Mouse (Mus musculus): Measurements from ENCODE around the gene Pgp. TPM values are rescaled to one million over a fixed set of nuclear protein-coding genes. Genes with fewer than 3 reads are reported as not detected.

Gene Pgp
- polyA plus RNA-seq, 1 experiment from 2014 or later = 51.3 TPM

GRCm38 (mm10) chr17:24514270-24515257 lies 44.4 kb downstream of the Pgp start:
- Histone ChIP-seq H3K36me3 (peaks cover 98% of the 10 kb centered on the region), H3K27me3 (no peaks in the 10 kb centered on the region), H3K4me2 (replicated peaks) (0 out of 2 replicates have a peak overlapping the region, but pooled peaks have one; percentile 14), H3K27ac (no peak overlapping the region), H3K4me3 (0 out of 2 replicates have a peak overlapping the region, but pooled peaks have one; percentile 7), H3K9ac (peak overlapping the region; percentile 31; the same call in 1 of the 2 replicates), H3K9me3 (no peaks in the 10 kb centered on the region), H3K4me1 (no peaks in the 10 kb centered on the region)
- 89% methylated on average over 24 of the region's 24 CpGs for WGBS
- no peak for ATAC-seq (ENCODE audit: low FRiP score, low read depth)

DNA sequence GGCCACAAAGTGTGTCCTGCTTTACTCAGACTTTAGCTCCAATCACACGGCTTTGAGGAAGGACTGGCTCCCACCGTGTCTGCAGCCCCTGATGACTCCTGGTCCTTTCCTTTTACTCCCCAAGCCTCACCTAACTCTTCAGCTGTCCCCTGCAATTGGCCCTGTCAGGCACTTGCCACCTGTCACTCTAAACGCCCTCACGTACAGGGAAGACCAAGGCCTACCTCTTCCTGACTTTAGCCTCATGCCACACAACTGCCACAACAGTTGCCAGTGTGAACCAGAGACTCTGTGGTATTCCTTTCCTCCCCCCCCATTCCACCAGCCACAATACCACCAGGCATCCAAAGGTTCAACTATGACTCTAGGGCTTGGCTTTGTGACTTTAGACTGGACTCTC lies 50.3 kb downstream of the Pgp start:
- Histone ChIP-seq H3K4me1 (peaks cover 9% of the 10 kb centered on the region; the same call in 1 of the 2 replicates), H3K9me3 (no peaks in the 10 kb centered on the region), H3K4me2 (replicated peaks) (no peak overlapping the region), H3K27ac (no peak overlapping the region), H3K27me3 (no peaks in the 10 kb centered on the region), H3K9ac (no peak overlapping the region), H3K36me3 (peaks cover 73% of the 10 kb centered on the region), H3K4me3 (no peak overlapping the region)
- ATAC-seq (ENCODE audit: low FRiP score, low read depth) = no peak
- WGBS = 82% methylated on average over 4 of the region's 4 CpGs

Other genes with a start within 250 kb of the Pgp start
- 15.8 and 16.3 TPM in 2 replicates for gene Tedc2, start 249.5 kb upstream of the Pgp start, polyA plus RNA-seq (2015; fragmentation: Nextera tagmentation; extraction: Ambion mirVana)
- gene Ccnf, start 218.9 kb upstream of the Pgp start, polyA plus RNA-seq (2015; fragmentation: Nextera tagmentation; extraction: Ambion mirVana) = 65.4 and 67.0 TPM in 2 replicates
- not detected in 2 replicates for gene Abca17, start 119.3 kb upstream of the Pgp start, polyA plus RNA-seq (2015; fragmentation: Nextera tagmentation; extraction: Ambion mirVana)
- gene Abca3, start 118.4 kb upstream of the Pgp start, polyA plus RNA-seq (2015; fragmentation: Nextera tagmentation; extraction: Ambion mirVana) = 5.6 and 6.6 TPM in 2 replicates
- 322 TPM in 2 replicates for gene Rnps1, start 55.8 kb upstream of the Pgp start, polyA plus RNA-seq (2015; fragmentation: Nextera tagmentation; extraction: Ambion mirVana)
- gene Eci1, start 43.8 kb upstream of the Pgp start, polyA plus RNA-seq (2015; fragmentation: Nextera tagmentation; extraction: Ambion mirVana) = 85.0 and 87.3 TPM in 2 replicates
- 2.7 and 3.9 TPM in 2 replicates for gene Dnase1l2, start 27.3 kb upstream of the Pgp start, polyA plus RNA-seq (2015; fragmentation: Nextera tagmentation; extraction: Ambion mirVana)
- 38.3 and 45.7 TPM in 2 replicates for gene E4f1, start 79 bp upstream of the Pgp start, polyA plus RNA-seq (2015; fragmentation: Nextera tagmentation; extraction: Ambion mirVana)
- gene Bricd5, start 3.5 kb downstream of the Pgp start, polyA plus RNA-seq (2015; fragmentation: Nextera tagmentation; extraction: Ambion mirVana) = not detected in 2 replicates
- gene Mlst8, start 8.7 kb downstream of the Pgp start, polyA plus RNA-seq (2015; fragmentation: Nextera tagmentation; extraction: Ambion mirVana) = 33.1 and 35.6 TPM in 2 replicates
- 5.0 and 5.2 TPM in 2 replicates for gene Caskin1, start 18.2 kb downstream of the Pgp start, polyA plus RNA-seq (2015; fragmentation: Nextera tagmentation; extraction: Ambion mirVana)
- gene Traf7, start 57.5 kb downstream of the Pgp start, polyA plus RNA-seq (2015; fragmentation: Nextera tagmentation; extraction: Ambion mirVana) = 96.2 and 103 TPM in 2 replicates
- 3.4 TPM in 2 replicates for gene Rab26, start 63.8 kb downstream of the Pgp start, polyA plus RNA-seq (2015; fragmentation: Nextera tagmentation; extraction: Ambion mirVana)
- 22.3 and 36.6 TPM in 2 replicates for gene Pkd1, start 79.4 kb downstream of the Pgp start, polyA plus RNA-seq (2015; fragmentation: Nextera tagmentation; extraction: Ambion mirVana)
- 65.5 and 72.2 TPM in 2 replicates for gene Tsc2, start 162.2 kb downstream of the Pgp start, polyA plus RNA-seq (2015; fragmentation: Nextera tagmentation; extraction: Ambion mirVana)
- gene Nthl1, start 162.3 kb downstream of the Pgp start, polyA plus RNA-seq (2015; fragmentation: Nextera tagmentation; extraction: Ambion mirVana) = 23.7 and 25.0 TPM in 2 replicates
- gene Slc9a3r2, start 179.9 kb downstream of the Pgp start, polyA plus RNA-seq (2015; fragmentation: Nextera tagmentation; extraction: Ambion mirVana) = 58.1 and 59.3 TPM in 2 replicates
- 0.80 TPM in 2 replicates for gene Npw, start 188.1 kb downstream of the Pgp start, polyA plus RNA-seq (2015; fragmentation: Nextera tagmentation; extraction: Ambion mirVana)
- 22.2 and 24.7 TPM in 2 replicates for gene Zfp598, start 199.3 kb downstream of the Pgp start, polyA plus RNA-seq (2015; fragmentation: Nextera tagmentation; extraction: Ambion mirVana)
- 7.8 and 8.4 TPM in 2 replicates for gene Syngr3, start 219.6 kb downstream of the Pgp start, polyA plus RNA-seq (2015; fragmentation: Nextera tagmentation; extraction: Ambion mirVana)
- 46.6 and 48.1 TPM in 2 replicates for gene Gfer, start 225.8 kb downstream of the Pgp start, polyA plus RNA-seq (2015; fragmentation: Nextera tagmentation; extraction: Ambion mirVana)
- 2.5 and 3.1 TPM in 2 replicates for gene Noxo1, start 225.8 kb downstream of the Pgp start, polyA plus RNA-seq (2015; fragmentation: Nextera tagmentation; extraction: Ambion mirVana)
- 79.8 and 84.6 TPM in 2 replicates for gene Tbl3, start 237.3 kb downstream of the Pgp start, polyA plus RNA-seq (2015; fragmentation: Nextera tagmentation; extraction: Ambion mirVana)
- not detected in 2 replicates for gene Rnf151, start 247.7 kb downstream of the Pgp start, polyA plus RNA-seq (2015; fragmentation: Nextera tagmentation; extraction: Ambion mirVana)
- gene Rps2, start 247.7 kb downstream of the Pgp start, polyA plus RNA-seq (2015; fragmentation: Nextera tagmentation; extraction: Ambion mirVana) = 1,267 and 1,298 TPM in 2 replicates